Mouse (Mus musculus) CH12.LX (cell line): ENCODE results near the gene Gm20388. TPM values are rescaled to one million over a fixed set of nuclear protein-coding genes. Genes with fewer than 3 reads are reported as not detected.

Source experiments
- DNase-seq: peaks from one replicate; pipeline ENCODE4 v3.0.0-alpha.2; 2013; ENCODE audit errors: extremely low read depth
- H3K27ac ChIP-seq: 2 replicates; pipeline ENCODE4 v1.5.1; 2012; ENCODE audit warnings: low read depth, mild to moderate bottlenecking, control low read depth, moderate library complexity; ENCODE audit not compliant: insufficient read depth
- H3K27me3 ChIP-seq: replicated peaks from 2 replicates; pipeline ENCODE3; 2012; ENCODE audit warnings: inconsistent platforms
- H3K36me3 ChIP-seq, 2 experiments: replicated peaks in 1 of 2; 2 replicates each; pipeline versions ENCODE3 to v1.6.1; 2012; ENCODE audit warnings: inconsistent platforms in 1 of 2, low read length in 1 of 2, mild to moderate bottlenecking in 1 of 2, mixed read lengths in 1 of 2, moderate library complexity in 1 of 2; ENCODE audit not compliant: control insufficient read depth in 1 of 2, insufficient read depth in 1 of 2
- H3K4me1 ChIP-seq, 2 experiments: 2 replicates each; pipeline ENCODE4 v1.6.1; 2012; ENCODE audit warnings: inconsistent platforms in 1 of 2, moderate library complexity in 1 of 2; ENCODE audit not compliant: insufficient read depth in 2 of 2, control insufficient read depth in 1 of 2
- H3K4me2 ChIP-seq: 2 replicates; pipeline ENCODE4 v1.6.1; 2012; ENCODE audit warnings: low read depth, mild to moderate bottlenecking, control low read depth; ENCODE audit not compliant: poor library complexity, insufficient read depth, severe bottlenecking
- H3K4me3 ChIP-seq, 3 experiments: fragments of 150-350 bp in 1 of 3; sonication (generic) in 1 of 3; replicated peaks in 1 of 3; 2 replicates each; pipeline versions ENCODE3 to v1.5.1; 2011 to 2012; ENCODE audit warnings: low read depth in 2 of 3, low read length in 2 of 3, mild to moderate bottlenecking in 2 of 3, moderate library complexity in 2 of 3, control low read depth in 1 of 3, improper control_type of control experiment in 1 of 3, inconsistent platforms in 1 of 3, mixed read lengths in 1 of 3; ENCODE audit not compliant: poor library complexity in 1 of 3
- H3K79me2 ChIP-seq: replicated peaks from 2 replicates; pipeline ENCODE4 v1.6.1; 2012; ENCODE audit warnings: mild to moderate bottlenecking, moderate library complexity; ENCODE audit not compliant: control insufficient read depth, poor library complexity, insufficient read depth, severe bottlenecking; ENCODE audit errors: extremely low read depth
- H3K9ac ChIP-seq: 2 replicates; pipeline ENCODE4 v1.6.1; 2012; ENCODE audit warnings: low read depth, mild to moderate bottlenecking, control low read depth, moderate library complexity; ENCODE audit not compliant: insufficient read depth
- H3K9me3 ChIP-seq: replicated peaks from 2 replicates; pipeline ENCODE3; 2012; ENCODE audit warnings: low read length, inconsistent platforms, mixed read lengths
- BHLHE40 ChIP-seq: IDR thresholded peaks from 2 replicates; pipeline ENCODE4 v1.6.1; 2011; ENCODE audit warnings: mild to moderate bottlenecking, low read depth, low read length, improper control_type of control experiment
- CTCF ChIP-seq, 2 experiments: IDR thresholded peaks in 1 of 2; conservative IDR thresholded peaks in 1 of 2; 2 replicates each; pipeline ENCODE4 v1.5.1; 2011 to 2012; ENCODE audit warnings: low read depth in 2 of 2, low read length in 2 of 2, improper control_type of control experiment in 1 of 2, inconsistent platforms in 1 of 2, mild to moderate bottlenecking in 1 of 2, moderate library complexity in 1 of 2
- E2F4 ChIP-seq: IDR thresholded peaks from 2 replicates; pipeline ENCODE4 v1.6.1; 2011; ENCODE audit warnings: low read depth, low read length, improper control_type of control experiment; ENCODE audit not compliant: insufficient replicate concordance
- ETS1 ChIP-seq: conservative IDR thresholded peaks from 2 replicates; pipeline ENCODE4 v1.6.1; 2012; ENCODE audit warnings: low read depth, mild to moderate bottlenecking, inconsistent platforms, low read length, improper control_type of control experiment, moderate library complexity
- JUN ChIP-seq: IDR thresholded peaks from 2 replicates; pipeline ENCODE4 v1.6.1; 2011; ENCODE audit warnings: low read depth, mild to moderate bottlenecking, low read length, improper control_type of control experiment, moderate library complexity; ENCODE audit not compliant: insufficient read depth
- KAT2A ChIP-seq: IDR thresholded peaks from 2 replicates; pipeline ENCODE4 v1.6.1; 2012; ENCODE audit warnings: low read length, improper control_type of control experiment, inconsistent platforms; ENCODE audit not compliant: insufficient replicate concordance
- POLR2A ChIP-seq: IDR thresholded peaks from 2 replicates; pipeline ENCODE4 v1.6.1; 2011; ENCODE audit warnings: low read depth, mild to moderate bottlenecking, improper control_type of control experiment, low read length
- POLR2AphosphoS2 ChIP-seq: IDR thresholded peaks from 2 replicates; pipeline ENCODE4 v1.6.1; 2011; ENCODE audit warnings: low read depth, low read length, improper control_type of control experiment
- RAD21 ChIP-seq: IDR thresholded peaks from 2 replicates; pipeline ENCODE4 v1.6.1; 2011; ENCODE audit warnings: low read depth, mild to moderate bottlenecking, low read length, improper control_type of control experiment, moderate library complexity
- SIN3A ChIP-seq: IDR thresholded peaks from 2 replicates; pipeline ENCODE4 v1.6.1; 2012; ENCODE audit warnings: low read length, improper control_type of control experiment, inconsistent platforms
- TBP ChIP-seq: conservative IDR thresholded peaks from 2 replicates; pipeline ENCODE4 v1.6.1; 2011; ENCODE audit warnings: low read depth, low read length, improper control_type of control experiment
- UBTF ChIP-seq: IDR thresholded peaks from 2 replicates; pipeline ENCODE4 v1.6.1; 2012; ENCODE audit warnings: low read depth, mild to moderate bottlenecking, inconsistent platforms, low read length, improper control_type of control experiment, moderate library complexity
- ZC3H11A ChIP-seq: IDR thresholded peaks from 2 replicates; pipeline ENCODE4 v1.6.1; 2012; ENCODE audit warnings: low read depth, mild to moderate bottlenecking, inconsistent platforms, low read length, improper control_type of control experiment
- ZNF384 ChIP-seq: IDR thresholded peaks from 2 replicates; pipeline ENCODE4 v1.6.1; 2012; ENCODE audit warnings: low read depth, low read length, improper control_type of control experiment, inconsistent platforms
- dilution Hi-C: fragments of 300-500 bp; cut with MboI; formaldehyde crosslinking; loops from 2 replicates; pipeline ENCODE4 v1.14.3; 2020; ENCODE audit warnings: low sequenced_read_pairs; ENCODE audit not compliant: extremely low pct_unique_long_range_greater_than_20kb, extremely low pct_ligation_motif_present
- in situ Hi-C: fragments of 300-500 bp; cut with MboI; formaldehyde crosslinking; loops from 3 replicates; pipeline ENCODE4 v1.14.3; 2019; ENCODE audit warnings: low sequenced_read_pairs, low pct_ligation_motif_present, low pct_unique_long_range_greater_than_20kb, mixed read lengths
- polyA plus RNA-seq: library from polyadenylated mRNA; unstranded; fragments of >175 nt; gene quantifications from 2 replicates; pipeline ENCODE4 v1.2.1, GENCODE M21; 2012; ENCODE audit warnings: low read depth; ENCODE audit not compliant: insufficient read length
- total RNA-seq, 2 experiments: library from RNA; depleted of rRNA; stranded (reverse); fragments of 300-350 nt in 1 of 2; fragments of >200 nt in 1 of 2; gene quantifications; 2 replicates each; pipeline ENCODE4 v1.2.3; 2012 to 2014

Gene Gm20388
- total and polyA plus RNA-seq, 3 experiments: 14.8 to 26.3 (median 22.2) TPM

GRCm38 (mm10) chr8:122845662-122846061 is 2935.0 kb downstream of the Gm20388 start:
- no peak overlapping the region for H3K4me2 ChIP-seq
- H3K9ac ChIP-seq: no peak overlapping the region
- TF ChIP-seq TBP: no peak
- no peak for TF ChIP-seq POLR2AphosphoS2
- TF ChIP-seq ZNF384: no peak
- no peak for TF ChIP-seq UBTF
- no peak for TF ChIP-seq ETS1
- TF ChIP-seq RAD21: no peak
- no peak for TF ChIP-seq CTCF (conservative IDR thresholded peaks at IDR 0.05 in 1 of 2, IDR thresholded peaks at IDR 0.05 in 1 of 2; ENCODE audit: low read depth in 2 of 2, low read length in 2 of 2)
- TF ChIP-seq ZC3H11A: no peak
- TF ChIP-seq E2F4: no peak
- DNase-seq: no peak
- peaks cover 78% of the 10 kb centered on the region for H3K27me3 ChIP-seq
- H3K4me1 ChIP-seq: peaks cover 3 to 5% of the 10 kb centered on the region in 2 experiments; a peak in 2 of 4 replicates
- no peak overlapping the region for H3K4me3 ChIP-seq
- H3K9me3 ChIP-seq: no peaks in the 10 kb centered on the region
- H3K36me3 ChIP-seq: no peaks in the 10 kb centered on the region
- in situ Hi-C loops (no loop called here), dilution Hi-C loops (no loop called here)
- no peaks in the 10 kb centered on the region for H3K79me2 ChIP-seq
- H3K27ac ChIP-seq: no peak overlapping the region

- DNase-seq: peak; percentile 64
- dilution Hi-C loops: no loop called here
- peaks cover 93% of the 10 kb centered on the region for H3K27me3 ChIP-seq
- H3K4me1 ChIP-seq: peaks cover 3 to 5% of the 10 kb centered on the region in 2 experiments; a peak in 2 of 4 replicates
- no peak within 1 kb of the TSS for H3K4me2 ChIP-seq
- no peaks in the 10 kb centered on the region for H3K9me3 ChIP-seq
- H3K27ac ChIP-seq: no peak within 1 kb of the TSS
- TF ChIP-seq KAT2A (no peak), BHLHE40 (peak; percentile 72), POLR2A (no peak), JUN (no peak), SIN3A (no peak)
- TF ChIP-seq, all 38 proteins: peak for 1
- in situ Hi-C loops: no loop called here
- Histone ChIP-seq H3K36me3 (no peaks in the 10 kb centered on the region), H3K9ac (no peak within 1 kb of the TSS), H3K79me2 (no peaks in the 10 kb centered on the region), H3K4me3 (no peak within 1 kb of the TSS)
Measured at GRCm38 (mm10) chr8:122847829-122848561, 2937.4 kb downstream of the Gm20388 start, which contains the start of gene Cdh15. TSS of gene Cdh15 (plus strand) at chr8:122847966.
